Mouse (Mus musculus): ENCODE data around the gene Dnajc13. TPM values are rescaled to one million over a fixed set of nuclear protein-coding genes. Genes with fewer than 3 reads are reported as not detected.
A peak's percentile ranks its signal among the peaks of the same experiment; 100 is the strongest.

Gene Dnajc13
- polyA plus RNA-seq (2015; fragmentation: Nextera tagmentation; extraction: Ambion mirVana) = 10.7 and 11.5 TPM in 2 replicates

DNA sequence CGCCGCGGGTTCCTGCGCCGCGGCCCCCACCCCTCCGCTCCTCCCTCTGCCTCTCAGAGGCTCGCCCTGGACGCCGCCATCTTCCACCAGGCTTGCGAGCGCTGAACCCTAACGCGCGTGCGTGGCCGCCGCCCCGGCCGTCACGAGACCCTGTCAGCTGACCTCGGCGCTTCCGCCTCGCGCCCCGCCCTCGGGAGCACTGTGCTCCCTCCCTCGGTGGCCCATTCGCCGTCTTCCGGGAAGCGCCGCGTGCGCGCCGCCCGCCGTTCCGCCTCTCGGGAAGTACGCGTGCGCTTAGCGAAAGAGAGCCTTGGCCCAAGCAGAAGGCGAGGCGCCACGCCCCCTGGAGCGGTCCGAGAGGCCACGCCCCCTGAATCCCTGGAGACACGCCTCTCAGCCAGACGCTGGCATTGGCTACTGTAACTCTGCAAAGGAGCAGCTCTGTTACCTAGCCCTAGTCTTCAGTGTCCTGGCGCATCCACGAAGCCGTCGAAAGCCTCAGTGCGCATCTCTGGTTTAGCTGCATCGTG lies at the start of gene Dnajc13:
Dnajc13 (minus strand) TSS at position 108 of the 530 bp plus-strand sequence.
- TF ChIP-seq CTCF (IDR thresholded peaks at IDR 0.05; ENCODE audit: low read depth) (no peak; the same call in 1 of the 2 replicates), EP300 (optimal IDR thresholded peaks at IDR 0.05) (no peak)
- peak within 1 kb of the TSS; percentile 92 for H3K27ac ChIP-seq (replicated peaks)
- no peaks in the 10 kb centered on the region for H3K4me1 ChIP-seq (replicated peaks; ENCODE audit: control insufficient read depth, insufficient read depth)
- no peaks in the 10 kb centered on the region for H3K27me3 ChIP-seq (ENCODE audit: control insufficient read depth, insufficient read depth, low read length)
- H3K9ac ChIP-seq (ENCODE audit: low read length) = peak within 1 kb of the TSS; percentile 95
- ATAC-seq (ENCODE audit: low FRiP score, low TSS enrichment) = peak; percentile 99
- H3K4me3 ChIP-seq (ENCODE audit: low read depth, low read length) = peak within 1 kb of the TSS; percentile 97
- WGBS = under 1% methylated on average over 44 of the region's 60 CpGs
- DNase-seq (ENCODE audit: low spot score) = peak; percentile 100
- H3K4me2 ChIP-seq (replicated peaks; ENCODE audit: low read depth) = peak within 1 kb of the TSS; percentile 70
- H3K9me3 ChIP-seq (ENCODE audit: control insufficient read depth, low read length) = no peaks in the 10 kb centered on the region
- no peaks in the 10 kb centered on the region for H3K36me3 ChIP-seq (ENCODE audit: control insufficient read depth, insufficient read depth, low read length)

DNA sequence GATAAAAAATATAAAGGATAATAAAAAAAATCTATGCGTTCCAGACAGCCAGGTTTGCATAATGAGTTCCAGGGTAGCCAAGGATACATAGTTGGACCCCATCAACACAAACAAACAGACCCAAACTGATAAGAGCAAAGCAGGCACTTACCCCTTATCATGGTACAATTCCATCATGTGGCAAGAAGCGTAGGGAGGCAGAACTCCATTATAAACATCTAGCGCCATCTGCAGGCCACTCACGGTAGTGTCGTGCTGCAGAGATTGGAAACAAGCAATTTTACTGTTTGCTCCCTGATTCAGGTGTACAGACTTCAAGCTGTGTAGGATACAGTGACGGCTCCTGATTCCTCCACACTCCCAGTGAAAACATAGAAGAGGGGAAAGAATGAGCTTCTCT lies 44.0 kb upstream of the Dnajc13 start:
- no peak overlapping the region for H3K9ac ChIP-seq (ENCODE audit: low read length)
- H3K4me2 ChIP-seq (replicated peaks; ENCODE audit: low read depth) = no peak overlapping the region
- no peak overlapping the region for H3K27ac ChIP-seq (replicated peaks)
- TF ChIP-seq CTCF (IDR thresholded peaks at IDR 0.05; ENCODE audit: low read depth) = peak; percentile 97
- no peak for TF ChIP-seq EP300 (optimal IDR thresholded peaks at IDR 0.05)
- DNase-seq (ENCODE audit: low spot score) (peak; percentile 85), ATAC-seq (ENCODE audit: low FRiP score, low TSS enrichment) (peak; percentile 51; the same call in 1 of the 2 replicates)
- H3K9me3 ChIP-seq (ENCODE audit: control insufficient read depth, low read length) = no peaks in the 10 kb centered on the region
- no peaks in the 10 kb centered on the region for H3K4me1 ChIP-seq (replicated peaks; ENCODE audit: control insufficient read depth, insufficient read depth)
- H3K36me3 ChIP-seq (ENCODE audit: control insufficient read depth, insufficient read depth, low read length) = no peaks in the 10 kb centered on the region
- H3K27me3 ChIP-seq (ENCODE audit: control insufficient read depth, insufficient read depth, low read length) = no peaks in the 10 kb centered on the region
- no peak overlapping the region for H3K4me3 ChIP-seq (ENCODE audit: low read depth, low read length)
- WGBS = 6% methylated on average over 6 of the region's 6 CpGs

DNA sequence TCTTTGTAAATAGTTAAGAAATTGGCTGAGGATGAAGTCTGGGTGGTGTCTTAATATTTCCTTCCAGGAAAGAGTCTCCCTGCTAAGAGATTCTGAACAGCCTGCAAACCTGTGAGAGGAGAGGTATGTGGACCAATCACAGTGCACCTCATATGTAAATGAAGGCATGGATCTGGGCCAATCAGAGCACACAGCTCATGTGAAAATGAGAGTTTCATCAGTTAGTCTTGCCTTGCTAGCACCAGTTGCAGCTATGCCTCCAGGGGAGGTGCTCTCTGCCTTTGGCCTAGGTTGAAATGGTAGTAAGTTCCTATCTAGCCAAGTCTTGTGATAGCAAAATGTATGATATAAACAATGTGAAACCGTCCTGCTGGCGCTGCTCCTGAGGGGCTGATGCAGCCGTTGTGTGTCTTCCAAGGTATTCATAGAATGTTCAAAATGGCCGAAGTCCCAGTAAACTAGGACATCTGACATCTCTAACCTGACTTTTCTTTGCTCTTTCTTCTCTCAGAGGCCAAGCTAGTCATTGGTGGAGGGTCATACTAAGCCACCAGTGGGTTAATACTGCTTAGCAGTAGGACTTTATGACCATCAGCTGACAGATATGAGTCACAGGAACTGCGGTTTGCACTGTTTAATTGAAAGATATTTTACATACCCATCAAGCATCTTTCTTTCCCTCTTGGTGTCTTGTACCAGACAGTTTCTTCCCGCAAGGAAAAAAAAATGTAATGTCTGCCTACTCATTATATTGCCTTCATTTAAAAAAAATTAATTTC lies 42.8 kb upstream of the Dnajc13 start:
- 62% methylated on average over 6 of the region's 6 CpGs for WGBS
- H3K9ac ChIP-seq (ENCODE audit: low read length) = no peak overlapping the region
- DNase-seq (ENCODE audit: low spot score) (peak; percentile 19), ATAC-seq (ENCODE audit: low FRiP score, low TSS enrichment) (peak; percentile 53; the same call in 1 of the 2 replicates)
- H3K4me3 ChIP-seq (ENCODE audit: low read depth, low read length) = no peak overlapping the region
- H3K27ac ChIP-seq (replicated peaks) = peak overlapping the region; percentile 58; the same call in 1 of the 2 replicates
- no peaks in the 10 kb centered on the region for H3K36me3 ChIP-seq (ENCODE audit: control insufficient read depth, insufficient read depth, low read length)
- no peak overlapping the region for H3K4me2 ChIP-seq (replicated peaks; ENCODE audit: low read depth)
- no peaks in the 10 kb centered on the region for H3K9me3 ChIP-seq (ENCODE audit: control insufficient read depth, low read length)
- TF ChIP-seq CTCF (IDR thresholded peaks at IDR 0.05; ENCODE audit: low read depth) (no peak), EP300 (optimal IDR thresholded peaks at IDR 0.05) (no peak)
- H3K27me3 ChIP-seq (ENCODE audit: control insufficient read depth, insufficient read depth, low read length) = no peaks in the 10 kb centered on the region
- H3K4me1 ChIP-seq (replicated peaks; ENCODE audit: control insufficient read depth, insufficient read depth) = no peaks in the 10 kb centered on the region

DNA sequence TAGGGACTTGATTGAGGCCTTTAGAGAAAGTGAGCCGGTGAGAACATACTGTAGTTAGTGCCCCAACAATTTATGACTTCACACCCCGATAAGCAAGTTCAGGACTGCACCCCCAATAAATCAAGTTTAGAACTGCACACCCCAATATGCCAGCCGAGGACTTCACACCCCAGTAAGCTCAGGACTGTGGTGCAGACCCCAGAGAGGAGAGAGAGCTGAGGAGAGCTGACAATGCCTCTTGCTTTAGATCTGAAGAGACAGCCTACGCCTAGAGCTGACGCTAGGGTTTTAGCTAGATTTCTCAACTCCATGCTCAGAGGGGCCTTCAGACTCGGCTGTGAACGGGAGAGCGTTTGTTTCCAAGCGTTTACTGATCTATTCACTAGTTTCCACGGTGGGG lies 42.1 kb upstream of the Dnajc13 start:
- H3K4me3 ChIP-seq (ENCODE audit: low read depth, low read length) = no peak overlapping the region
- no peaks in the 10 kb centered on the region for H3K9me3 ChIP-seq (ENCODE audit: control insufficient read depth, low read length)
- 61% methylated on average over 10 of the region's 10 CpGs for WGBS
- no peaks in the 10 kb centered on the region for H3K36me3 ChIP-seq (ENCODE audit: control insufficient read depth, insufficient read depth, low read length)
- DNase-seq (ENCODE audit: low spot score) (peak; percentile 20), ATAC-seq (ENCODE audit: low FRiP score, low TSS enrichment) (no peak)
- peak overlapping the region; percentile 58; the same call in 1 of the 2 replicates for H3K27ac ChIP-seq (replicated peaks)
- H3K9ac ChIP-seq (ENCODE audit: low read length) = no peak overlapping the region
- TF ChIP-seq EP300 (optimal IDR thresholded peaks at IDR 0.05) = no peak
- no peak for TF ChIP-seq CTCF (IDR thresholded peaks at IDR 0.05; ENCODE audit: low read depth)
- no peak overlapping the region for H3K4me2 ChIP-seq (replicated peaks; ENCODE audit: low read depth)
- H3K27me3 ChIP-seq (ENCODE audit: control insufficient read depth, insufficient read depth, low read length) = no peaks in the 10 kb centered on the region
- no peaks in the 10 kb centered on the region for H3K4me1 ChIP-seq (replicated peaks; ENCODE audit: control insufficient read depth, insufficient read depth)

- TF ChIP-seq CTCF (IDR thresholded peaks at IDR 0.05; ENCODE audit: low read depth) (no peak), EP300 (optimal IDR thresholded peaks at IDR 0.05) (no peak)
- WGBS = 58% methylated on average over 4 of the region's 4 CpGs
- H3K36me3 ChIP-seq (ENCODE audit: control insufficient read depth, insufficient read depth, low read length) = no peaks in the 10 kb centered on the region
- no peak overlapping the region for H3K4me3 ChIP-seq (ENCODE audit: low read depth, low read length)
- H3K9ac ChIP-seq (ENCODE audit: low read length) = no peak overlapping the region
- no peaks in the 10 kb centered on the region for H3K4me1 ChIP-seq (replicated peaks; ENCODE audit: control insufficient read depth, insufficient read depth)
- H3K27me3 ChIP-seq (ENCODE audit: control insufficient read depth, insufficient read depth, low read length) = no peaks in the 10 kb centered on the region
- H3K27ac ChIP-seq (replicated peaks) = 0 out of 2 replicates have a peak overlapping the region, but pooled peaks have one; percentile 53
- DNase-seq (ENCODE audit: low spot score) = peak; percentile 33
- H3K9me3 ChIP-seq (ENCODE audit: control insufficient read depth, low read length) = no peaks in the 10 kb centered on the region
- H3K4me2 ChIP-seq (replicated peaks; ENCODE audit: low read depth) = no peak overlapping the region
- peak; percentile 68 for ATAC-seq (ENCODE audit: low FRiP score, low TSS enrichment)
Observed at GRCm38 (mm10) chr9:104304376-104304775, 41.6 kb upstream of the Dnajc13 start.

GRCm38 (mm10) chr9:104300569-104300968 lies 37.8 kb upstream of the Dnajc13 start:
- no peak overlapping the region for H3K4me2 ChIP-seq (replicated peaks; ENCODE audit: low read depth)
- no peak overlapping the region for H3K9ac ChIP-seq (ENCODE audit: low read length)
- TF ChIP-seq CTCF (IDR thresholded peaks at IDR 0.05; ENCODE audit: low read depth) = no peak
- no peak for TF ChIP-seq EP300 (optimal IDR thresholded peaks at IDR 0.05)
- ATAC-seq (ENCODE audit: low FRiP score, low TSS enrichment) (peak; percentile 75), DNase-seq (ENCODE audit: low spot score) (peak; percentile 33)
- H3K36me3 ChIP-seq (ENCODE audit: control insufficient read depth, insufficient read depth, low read length) = no peaks in the 10 kb centered on the region
- 66% methylated on average over 12 of the region's 12 CpGs for WGBS
- no peaks in the 10 kb centered on the region for H3K9me3 ChIP-seq (ENCODE audit: control insufficient read depth, low read length)
- H3K27ac ChIP-seq (replicated peaks) = no peak overlapping the region; the same call in 1 of the 2 replicates
- H3K27me3 ChIP-seq (ENCODE audit: control insufficient read depth, insufficient read depth, low read length) = no peaks in the 10 kb centered on the region
- no peak overlapping the region for H3K4me3 ChIP-seq (ENCODE audit: low read depth, low read length)
- no peaks in the 10 kb centered on the region for H3K4me1 ChIP-seq (replicated peaks; ENCODE audit: control insufficient read depth, insufficient read depth)
